In the genomic region with DNA sequence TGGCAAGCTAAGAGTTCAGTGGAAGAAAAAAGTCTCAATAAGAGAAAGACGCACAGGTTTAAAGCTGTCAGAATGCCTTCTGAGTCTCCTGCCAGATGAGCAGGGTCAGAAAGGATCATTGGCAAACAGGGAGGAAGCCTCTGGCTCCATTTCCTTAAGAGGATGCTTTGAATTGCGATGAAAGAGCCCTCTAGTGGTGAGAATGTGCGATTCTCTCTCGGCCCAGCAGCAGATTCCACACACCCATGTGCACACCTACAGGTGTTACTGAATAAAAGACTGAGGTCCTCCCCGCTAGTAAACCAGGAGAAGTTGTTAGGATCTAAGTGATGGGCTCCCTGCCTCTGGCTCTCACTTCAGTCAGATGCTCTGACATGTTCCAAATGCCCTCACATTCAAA, we compare ENCODE assay signal across 9 mouse cellular contexts. TPM values are rescaled to one million over a fixed set of nuclear protein-coding genes. Genes with fewer than 3 reads are reported as not detected.
DNase-seq lines count a peak whose midpoint lies in the region; ATAC-seq lines count a peak whose summit lies in the region.
"Had no signal": no experiment of that assay in that cellular context is flagged by ENCODE, and none has a peak within 500 bp of the region (broad histone marks: within the 10 kb centered on the region; RNA-seq: fewer than 3 reads in every experiment).

No protein-coding gene starts in this region.

- H3K9ac ChIP-seq in kidney, embryonic 16.5 days (replicated peaks; ENCODE audit: low read length) = no peak overlapping the region
- no peak overlapping the region for H3K9ac ChIP-seq in intestine, embryonic 15.5 days
- no peak overlapping the region for H3K9ac ChIP-seq in forebrain, embryonic 12.5 days
- H3K9ac ChIP-seq: embryonic facial prominence, embryonic 13.5 days had no signal

- peaks cover 17% of the 10 kb centered on the region for H3K27me3 ChIP-seq in kidney, embryonic 16.5 days (ENCODE audit: insufficient read depth, low read length)
- H3K27me3 ChIP-seq in intestine, embryonic 15.5 days (replicated peaks) = peaks cover 5% of the 10 kb centered on the region; the same call in 1 of the 2 replicates
- H3K27me3 ChIP-seq in forebrain, embryonic 12.5 days = peaks cover 27% of the 10 kb centered on the region

- 30% methylated on average over 5 of the region's 5 CpGs for WGBS in kidney, embryonic 16.5 days
- WGBS in intestine, embryonic 15.5 days = 25% methylated on average over 5 of the region's 5 CpGs
- WGBS in forebrain, embryonic 12.5 days = 31% methylated on average over 5 of the region's 5 CpGs

- H3K4me3 ChIP-seq in kidney, embryonic 16.5 days (ENCODE audit: low read length) = no peak overlapping the region
- H3K4me3 ChIP-seq in intestine, embryonic 15.5 days (replicated peaks) = no peak overlapping the region
- no peak overlapping the region for H3K4me3 ChIP-seq in forebrain, embryonic 12.5 days (replicated peaks)
- H3K4me3 ChIP-seq: embryonic facial prominence, embryonic 13.5 days had no signal

- H3K9me3 ChIP-seq in kidney, embryonic 16.5 days (ENCODE audit: low read length) = no peaks in the 10 kb centered on the region
- H3K9me3 ChIP-seq in intestine, embryonic 15.5 days = no peaks in the 10 kb centered on the region
- H3K9me3 ChIP-seq in forebrain, embryonic 12.5 days = no peaks in the 10 kb centered on the region
- H3K9me3 ChIP-seq: embryonic facial prominence, embryonic 13.5 days had no signal

- H3K27ac ChIP-seq in kidney, embryonic 16.5 days (ENCODE audit: low read length) = no peak overlapping the region
- H3K27ac ChIP-seq in intestine, embryonic 15.5 days = no peak overlapping the region
- H3K27ac ChIP-seq in forebrain, embryonic 12.5 days = no peak overlapping the region
- H3K27ac ChIP-seq: embryonic facial prominence, embryonic 13.5 days had no signal

- no peaks in the 10 kb centered on the region for H3K36me3 ChIP-seq in kidney, embryonic 16.5 days (ENCODE audit: insufficient read depth, low read length)
- no peaks in the 10 kb centered on the region for H3K36me3 ChIP-seq in intestine, embryonic 15.5 days
- H3K36me3 ChIP-seq in forebrain, embryonic 12.5 days (replicated peaks) = no peaks in the 10 kb centered on the region
- H3K36me3 ChIP-seq: embryonic facial prominence, embryonic 13.5 days had no signal

- DNase-seq in kidney, adult 18-20 months = peak; percentile 13
- DNase-seq in A20 (ENCODE audit: low read depth, low spot score) = peak; percentile 49
- DNase-seq in MN1 (ENCODE audit: low spot score) = peak; percentile 51
- peak; percentile 63 for DNase-seq in embryo, embryonic 10.5 days (ENCODE audit: low spot score)
- DNase-seq in lung, postnatal 14 days = peak; percentile 25

- no peaks in the 10 kb centered on the region for H3K4me1 ChIP-seq in kidney, embryonic 16.5 days (ENCODE audit: insufficient read depth, low read length)
- no peaks in the 10 kb centered on the region for H3K4me1 ChIP-seq in intestine, embryonic 15.5 days (replicated peaks)
- peaks cover 8% of the 10 kb centered on the region for H3K4me1 ChIP-seq in forebrain, embryonic 12.5 days
- H3K4me1 ChIP-seq: embryonic facial prominence, embryonic 13.5 days had no signal

- H3K4me2 ChIP-seq in kidney, embryonic 16.5 days (replicated peaks; ENCODE audit: low read depth, low read length) = no peak overlapping the region
- no peak overlapping the region for H3K4me2 ChIP-seq in intestine, embryonic 15.5 days (replicated peaks)
- no peak overlapping the region for H3K4me2 ChIP-seq in forebrain, embryonic 12.5 days
- H3K4me2 ChIP-seq: embryonic facial prominence, embryonic 13.5 days had no signal

- no peak for ATAC-seq in kidney, embryonic 16.5 days (ENCODE audit: low FRiP score, low TSS enrichment)
- no peak for ATAC-seq in intestine, embryonic 15.5 days
- no peak for ATAC-seq in forebrain, embryonic 12.5 days (ENCODE audit: low FRiP score)

RNA-seq across cellular contexts. Expression of gene Cacng3, which starts 2.4 kb away (rescaled TPM):
- polyA plus RNA-seq in kidney, embryonic 16.5 days (2015; fragmentation: Nextera tagmentation; extraction: Ambion mirVana) = 0.35 and 0.92 TPM in 2 replicates
- polyA plus RNA-seq in intestine, embryonic 15.5 days (2015; fragmentation: Nextera tagmentation; extraction: Ambion mirVana) = 0.45 and 0.58 TPM in 2 replicates
- polyA plus RNA-seq in forebrain, embryonic 12.5 days (2016; fragmentation: Nextera tagmentation; extraction: Ambion mirVana) = 2.0 and 2.1 TPM in 2 replicates
- polyA plus RNA-seq: embryonic facial prominence, embryonic 13.5 days had no signal

Comparison
In these comparisons a context has a peak if more than half of its experiments do, and no peak if none do; other contexts are left out.
1. DNase-seq: peak in every context shown above with its lines; median percentile 63 in embryo, embryonic 10.5 days; 51 in MN1; 49 in A20; 25 in lung, postnatal 14 days; 13 in kidney, adult 18-20 months.